Mouse (Mus musculus): Measurements from ENCODE around the gene Uhrf1. TPM values are rescaled to one million over a fixed set of nuclear protein-coding genes. Genes with fewer than 3 reads are reported as not detected.

Gene Uhrf1
- polyA plus RNA-seq, 2 experiments, result 76.0 to 86.2 TPM

DNA sequence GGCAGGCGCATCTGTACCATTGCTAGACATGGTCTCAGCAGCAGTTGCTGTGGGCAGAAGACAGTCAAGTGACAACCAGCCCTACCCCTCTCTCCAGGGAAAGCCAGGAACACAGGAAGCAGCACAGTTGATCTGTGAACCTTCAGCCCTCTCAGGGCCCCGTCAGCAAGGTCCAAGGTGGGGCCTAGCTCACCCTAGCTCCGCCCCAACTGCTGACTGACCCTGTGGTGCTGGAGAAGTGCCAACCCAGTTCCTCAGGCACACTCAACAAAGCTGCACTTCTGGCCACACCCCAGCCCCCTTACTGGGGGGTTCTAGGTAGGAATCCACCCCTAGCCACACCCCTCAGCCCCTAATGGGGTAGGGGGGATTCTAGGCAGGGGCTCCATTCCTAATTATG is 15.3 kb upstream of the Uhrf1 start:
- 35% methylated on average over 3 of the region's 3 CpGs for WGBS (ENCODE audit: insufficient replicate concordance)
- peak overlapping the region; percentile 59 for H3K9ac ChIP-seq (replicated peaks)

DNA sequence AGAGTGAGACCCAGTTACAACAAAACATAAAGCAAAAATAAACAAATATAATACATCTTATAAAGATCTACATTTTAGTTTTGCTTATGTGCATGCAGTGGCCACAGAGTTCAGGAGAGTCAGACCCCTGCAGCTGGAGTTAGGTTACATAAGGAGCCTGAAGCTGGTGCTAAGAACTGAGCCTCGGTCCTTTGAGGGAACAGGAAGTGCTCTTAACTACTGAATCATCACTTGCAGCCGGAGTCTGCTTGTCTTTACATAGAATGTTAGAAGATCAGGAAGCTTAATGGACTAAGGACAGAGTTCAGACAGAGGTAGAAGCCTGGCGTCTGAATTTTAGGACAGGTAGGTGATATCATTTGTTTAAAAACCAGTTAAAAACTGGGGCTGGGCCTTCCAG is 14.3 kb upstream of the Uhrf1 start:
- WGBS (ENCODE audit: insufficient replicate concordance), result 22% methylated on average over 3 of the region's 3 CpGs
- TF ChIP-seq CTCF (IDR thresholded peaks at IDR 0.05; ENCODE audit: low read depth) (no peak), EP300 (IDR thresholded peaks at IDR 0.05; ENCODE audit: low read depth) (no peak)
- peaks cover 6% of the 10 kb centered on the region for H3K36me3 ChIP-seq (replicated peaks; ENCODE audit: control insufficient read depth, insufficient read depth, low read depth)
- peak overlapping the region; percentile 69 for H3K4me2 ChIP-seq (ENCODE audit: low read depth)
- ATAC-seq (ENCODE audit: insufficient read depth) (no peak), DNase-seq (ENCODE audit: low read depth in 3 of 3, low spot score in 3 of 3) (no peak)
- H3K4me3 ChIP-seq (ENCODE audit: insufficient read depth in 1 of 2, low read depth in 2 of 2, low read length in 2 of 2), result peak overlapping the region; percentile 62 to 76; a peak in 3 of 4 replicates
- peaks cover 39 to 50% of the 10 kb centered on the region in 2 experiments for H3K4me1 ChIP-seq (replicated peaks; ENCODE audit: control insufficient read depth in 2 of 2, insufficient read depth in 2 of 2, low read length in 1 of 2)
- peak overlapping the region; percentile 82 for H3K27ac ChIP-seq
- H3K9me3 ChIP-seq (ENCODE audit: control insufficient read depth, low read length), result no peaks in the 10 kb centered on the region
- H3K27me3 ChIP-seq (ENCODE audit: control insufficient read depth, insufficient read depth, low read length), result no peaks in the 10 kb centered on the region
- H3K9ac ChIP-seq (replicated peaks), result peak overlapping the region; percentile 31; the same call in 1 of the 2 replicates

More for the DNA sequence above, 15.3 kb upstream of the Uhrf1 start:
- ATAC-seq (ENCODE audit: insufficient read depth) (peak; percentile 9; the same call in 1 of the 2 replicates), DNase-seq (ENCODE audit: low read depth in 3 of 3, low spot score in 3 of 3) (peak in 1 of 3 experiments; percentile 41)
- Histone ChIP-seq H3K27ac (peak overlapping the region; percentile 82), H3K27me3 (ENCODE audit: control insufficient read depth, insufficient read depth, low read length) (no peaks in the 10 kb centered on the region), H3K4me3 (ENCODE audit: insufficient read depth in 1 of 2, low read depth in 2 of 2, low read length in 2 of 2) (peak overlapping the region; percentile 6 to 17; a peak in 2 of 4 replicates), H3K4me1 (replicated peaks; ENCODE audit: control insufficient read depth in 2 of 2, insufficient read depth in 2 of 2, low read length in 1 of 2) (peaks cover 39 to 50% of the 10 kb centered on the region in 2 experiments), H3K4me2 (ENCODE audit: low read depth) (peak overlapping the region; percentile 63), H3K36me3 (replicated peaks; ENCODE audit: control insufficient read depth, insufficient read depth, low read depth) (peaks cover 6% of the 10 kb centered on the region), H3K9me3 (ENCODE audit: control insufficient read depth, low read length) (no peaks in the 10 kb centered on the region)
- TF ChIP-seq EP300 (IDR thresholded peaks at IDR 0.05; ENCODE audit: low read depth) (no peak), CTCF (IDR thresholded peaks at IDR 0.05; ENCODE audit: low read depth) (no peak)

DNA sequence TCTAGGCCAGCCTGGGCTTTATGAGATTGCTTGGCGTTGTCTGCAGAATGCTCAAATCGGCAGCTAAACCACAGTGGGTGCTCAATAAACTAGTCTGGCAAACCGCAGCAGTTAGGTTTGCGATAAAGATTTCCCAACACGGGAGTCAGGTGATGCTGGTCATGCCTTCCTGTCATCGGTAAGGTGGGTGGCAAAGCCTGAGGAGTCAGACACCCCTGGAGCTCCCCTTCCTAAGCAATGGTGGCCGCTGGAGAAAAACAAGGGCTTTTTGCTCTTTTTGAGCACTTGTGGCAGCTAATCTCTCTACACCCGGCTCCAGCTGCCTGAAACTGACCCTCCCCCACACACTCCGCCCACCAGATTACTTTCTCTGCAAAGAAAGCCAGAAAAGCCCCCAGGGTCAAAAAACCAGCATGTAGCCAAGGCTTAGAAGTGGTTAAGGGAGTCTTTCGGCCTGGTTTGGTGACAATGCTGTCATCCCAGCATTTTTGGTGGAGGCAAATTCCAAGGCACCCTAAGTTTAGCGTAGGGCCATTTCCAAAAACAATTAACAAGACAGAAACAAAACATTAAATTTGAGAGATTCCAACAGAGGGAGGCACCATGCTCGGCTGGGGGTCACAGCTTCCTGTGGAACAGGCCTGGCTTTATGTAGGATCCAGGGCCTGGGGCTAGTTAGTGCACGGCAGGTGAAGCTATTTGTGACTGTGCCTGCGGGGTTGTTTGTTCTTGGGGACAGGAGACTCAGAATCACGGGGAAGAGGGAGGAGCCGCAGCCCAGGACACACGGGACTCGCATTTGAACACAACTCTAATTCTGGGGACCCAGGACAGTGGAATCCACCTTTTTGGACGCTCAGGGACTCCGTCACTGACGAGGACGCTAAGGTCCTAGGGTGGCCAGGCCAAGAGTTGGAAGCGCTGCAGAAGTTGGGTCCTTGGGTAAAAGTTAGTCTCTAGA is 13.5 kb upstream of the Uhrf1 start:
- peaks cover 39 to 50% of the 10 kb centered on the region in 2 experiments for H3K4me1 ChIP-seq (replicated peaks; ENCODE audit: control insufficient read depth in 2 of 2, insufficient read depth in 2 of 2, low read length in 1 of 2)
- H3K4me3 ChIP-seq (ENCODE audit: insufficient read depth in 1 of 2, low read depth in 2 of 2, low read length in 2 of 2), result peak overlapping the region; percentile 62 to 76
- DNase-seq (ENCODE audit: low read depth in 3 of 3, low spot score in 3 of 3), result no peak
- TF ChIP-seq EP300 (IDR thresholded peaks at IDR 0.05; ENCODE audit: low read depth), result peak; percentile 38; the same call in 1 of the 2 replicates
- no peak for TF ChIP-seq CTCF (IDR thresholded peaks at IDR 0.05; ENCODE audit: low read depth)
- no peaks in the 10 kb centered on the region for H3K9me3 ChIP-seq (ENCODE audit: control insufficient read depth, low read length)
- peak overlapping the region; percentile 69 for H3K4me2 ChIP-seq (ENCODE audit: low read depth)
- 4% methylated on average over 23 of the region's 23 CpGs for WGBS (ENCODE audit: insufficient replicate concordance)
- peak; percentile 27 for ATAC-seq (ENCODE audit: insufficient read depth)
- H3K27me3 ChIP-seq (ENCODE audit: control insufficient read depth, insufficient read depth, low read length), result no peaks in the 10 kb centered on the region
- H3K36me3 ChIP-seq (replicated peaks; ENCODE audit: control insufficient read depth, insufficient read depth, low read depth), result peaks cover 6% of the 10 kb centered on the region
- peak overlapping the region; percentile 48 for H3K9ac ChIP-seq (replicated peaks)
- H3K27ac ChIP-seq, result peak overlapping the region; percentile 82

DNA sequence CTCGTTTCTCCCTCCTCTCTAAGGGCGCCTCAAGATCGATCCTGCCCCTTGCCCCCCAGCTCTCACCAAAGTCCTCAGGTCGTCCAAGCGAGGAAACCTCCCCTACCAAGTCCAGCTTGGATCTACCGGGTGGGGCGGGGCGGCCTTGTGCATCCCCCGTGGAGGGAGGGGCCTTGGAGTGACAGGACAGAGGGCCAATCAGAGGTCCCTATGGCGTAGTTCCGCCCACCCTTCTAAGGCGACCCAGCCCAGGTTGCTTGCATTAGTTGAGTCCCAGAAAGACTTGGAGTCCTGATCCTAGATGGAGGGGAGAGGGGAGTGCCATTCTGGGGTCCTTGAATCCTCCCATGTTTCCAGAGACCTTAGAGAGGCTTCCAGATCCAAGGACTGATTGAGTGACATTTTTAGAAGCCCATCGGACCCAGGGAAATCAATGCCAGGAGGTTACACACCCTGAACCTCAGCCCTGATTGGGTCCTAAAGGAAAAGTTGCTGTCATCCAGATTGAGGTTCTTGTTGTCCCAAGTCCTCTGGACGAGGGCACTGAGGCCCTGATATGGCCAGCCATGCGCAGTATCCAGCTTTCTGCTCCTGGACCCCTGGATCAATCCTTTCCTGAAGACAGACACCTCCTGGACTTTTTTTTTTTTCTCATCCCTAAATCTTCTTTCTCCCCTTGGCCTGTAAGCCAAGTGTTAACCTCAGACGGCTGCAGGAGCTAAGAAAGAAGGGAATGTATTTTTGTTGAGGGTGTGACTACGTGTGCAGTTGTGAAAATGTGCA is 12.5 kb upstream of the Uhrf1 start:
- peak overlapping the region; percentile 62 to 76 for H3K4me3 ChIP-seq (ENCODE audit: insufficient read depth in 1 of 2, low read depth in 2 of 2, low read length in 2 of 2)
- peak overlapping the region; percentile 82 for H3K27ac ChIP-seq
- peaks cover 39 to 50% of the 10 kb centered on the region in 2 experiments for H3K4me1 ChIP-seq (replicated peaks; ENCODE audit: control insufficient read depth in 2 of 2, insufficient read depth in 2 of 2, low read length in 1 of 2)
- DNase-seq (ENCODE audit: low read depth in 3 of 3, low spot score in 3 of 3), result peak; percentile 83 to 85 (median 84)
- peak overlapping the region; percentile 69 for H3K4me2 ChIP-seq (ENCODE audit: low read depth)
- peak overlapping the region; percentile 48 for H3K9ac ChIP-seq (replicated peaks)
- H3K27me3 ChIP-seq (ENCODE audit: control insufficient read depth, insufficient read depth, low read length), result no peaks in the 10 kb centered on the region
- WGBS (ENCODE audit: insufficient replicate concordance), result 3% methylated on average over 17 of the region's 17 CpGs
- no peaks in the 10 kb centered on the region for H3K9me3 ChIP-seq (ENCODE audit: control insufficient read depth, low read length)
- ATAC-seq (ENCODE audit: insufficient read depth), result peak; percentile 80
- peaks cover under 1% of the 10 kb centered on the region; the same call in 1 of the 2 replicates for H3K36me3 ChIP-seq (replicated peaks; ENCODE audit: control insufficient read depth, insufficient read depth, low read depth)
- no peak for TF ChIP-seq CTCF (IDR thresholded peaks at IDR 0.05; ENCODE audit: low read depth)
- no peak for TF ChIP-seq EP300 (IDR thresholded peaks at IDR 0.05; ENCODE audit: low read depth)

Data from liver, embryonic 14.5 days (tissue).